Mouse (Mus musculus) intestine, embryonic 16.5 days (tissue): Measurements from ENCODE around the gene Pde10a. TPM values are rescaled to one million over a fixed set of nuclear protein-coding genes. Genes with fewer than 3 reads are reported as not detected.

ENCODE experiments used
- ATAC-seq: fragments of 200-750 bp; cut with Nextera tagmentation; 2 replicates; pipeline ENCODE4 v1.8.0; 2017; ENCODE audit warnings: moderate TSS enrichment, moderate library complexity
- H3K27ac ChIP-seq: fragments of 300-500 bp; sonication (generic); 2 replicates; pipeline ENCODE4 v1.5.1; 2014; ENCODE audit warnings: mild to moderate bottlenecking, low read length
- H3K27me3 ChIP-seq: fragments of 300-500 bp; sonication (generic); replicated peaks from 2 replicates; pipeline ENCODE4 v1.6.1; 2014; ENCODE audit warnings: low read length, control low read depth, mixed read lengths; ENCODE audit not compliant: control insufficient read depth, insufficient read depth
- H3K36me3 ChIP-seq: fragments of 300-500 bp; sonication (generic); 2 replicates; pipeline ENCODE4 v1.6.1; 2014; ENCODE audit warnings: low read length, control low read depth; ENCODE audit not compliant: control insufficient read depth, insufficient read depth
- H3K4me1 ChIP-seq: fragments of 300-500 bp; sonication (generic); 2 replicates; pipeline ENCODE4 v1.6.1; 2014; ENCODE audit warnings: low read length, control low read depth, mixed read lengths; ENCODE audit not compliant: control insufficient read depth, insufficient read depth
- H3K4me2 ChIP-seq: fragments of 300-500 bp; sonication (generic); 2 replicates; pipeline ENCODE4 v1.6.1; 2014; ENCODE audit warnings: low read depth, low read length, control low read depth
- H3K4me3 ChIP-seq: fragments of 300-500 bp; sonication (generic); 2 replicates; pipeline ENCODE4 v1.5.1; 2014; ENCODE audit warnings: mild to moderate bottlenecking, low read length
- H3K9ac ChIP-seq: fragments of 300-500 bp; sonication (generic); 2 replicates; pipeline ENCODE4 v1.6.1; 2014; ENCODE audit warnings: low read depth, low read length
- H3K9me3 ChIP-seq: fragments of 300-500 bp; sonication (generic); 2 replicates; pipeline ENCODE4 v1.6.1; 2016; ENCODE audit warnings: low read length, control low read depth; ENCODE audit not compliant: control insufficient read depth
- WGBS: fragments of 180-500 bp; shearing (Covaris S2); extraction: QIAGEN DNeasy Blood & Tissue Kit; methylation state at CpG from one replicate; pipeline ENCODE4 v1.1.7; 2014; 5-methylcytosine and 5-hydroxymethylcytosine counted together
- polyA plus RNA-seq: library from polyadenylated mRNA; unstranded; fragments of >200 nt; fragmentation: Nextera tagmentation; extraction: Ambion mirVana; gene quantifications from 2 replicates; pipeline ENCODE4 v1.2.1, GENCODE M21; 2015

Gene Pde10a
- polyA plus RNA-seq, 1 experiment from 2014 or later: 1.0 TPM

DNA sequence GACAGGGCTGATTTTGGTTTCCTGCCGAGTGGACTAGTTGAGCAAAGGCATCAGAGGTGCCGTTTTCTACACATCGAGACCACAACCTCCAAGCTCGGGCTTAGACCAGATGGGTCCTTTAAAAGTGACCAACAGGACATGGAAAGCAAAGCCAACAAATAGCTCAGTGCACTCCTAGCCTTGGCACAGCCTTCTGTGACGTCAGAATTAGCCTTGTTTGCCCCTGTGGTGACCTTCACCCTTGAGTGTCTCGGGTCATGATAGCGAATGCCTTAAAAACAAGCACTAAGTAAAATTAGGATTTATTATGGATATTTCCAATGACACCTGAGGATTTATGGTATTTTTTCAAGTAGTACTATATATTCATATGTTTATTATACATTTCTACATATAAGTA, 267.4 kb downstream of the Pde10a start:
- Histone ChIP-seq H3K27me3 (peaks cover 2% of the 10 kb centered on the region; the same call in 1 of the 2 replicates), H3K9ac (no peak overlapping the region), H3K4me3 (no peak overlapping the region), H3K4me2 (no peak overlapping the region), H3K4me1 (no peaks in the 10 kb centered on the region), H3K27ac (no peak overlapping the region), H3K9me3 (no peaks in the 10 kb centered on the region), H3K36me3 (no peaks in the 10 kb centered on the region)
- no peak for ATAC-seq
- 64% methylated on average over 7 of the region's 7 CpGs for WGBS

DNA sequence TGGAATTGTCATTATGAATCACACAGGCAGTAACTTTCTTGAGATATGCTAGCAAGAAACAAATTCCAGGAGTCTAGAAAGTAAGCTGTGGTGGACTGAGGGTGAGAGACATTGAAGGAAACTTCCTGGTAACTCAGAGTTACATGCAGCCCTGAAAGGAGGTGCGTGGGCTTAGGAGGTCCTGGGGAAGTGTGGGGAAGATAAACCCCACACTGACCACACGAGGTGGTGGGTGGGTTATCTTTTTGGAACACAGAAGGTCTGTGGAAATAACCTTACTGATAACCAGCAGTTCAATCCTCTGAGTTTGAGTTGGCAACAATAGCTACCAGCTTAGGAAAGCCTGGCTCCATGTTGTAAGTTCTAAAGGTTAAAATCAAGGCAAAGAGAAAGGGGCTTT, 272.5 kb downstream of the Pde10a start:
- no peak overlapping the region for H3K9ac ChIP-seq
- no peak for ATAC-seq
- no peak overlapping the region for H3K27ac ChIP-seq
- peaks cover 8% of the 10 kb centered on the region for H3K4me1 ChIP-seq
- H3K9me3 ChIP-seq: no peaks in the 10 kb centered on the region
- H3K4me2 ChIP-seq: no peak overlapping the region
- no peaks in the 10 kb centered on the region for H3K36me3 ChIP-seq
- H3K27me3 ChIP-seq: peaks cover 44% of the 10 kb centered on the region
- 20% methylated on average over 2 of the region's 2 CpGs for WGBS
- no peak overlapping the region for H3K4me3 ChIP-seq

DNA sequence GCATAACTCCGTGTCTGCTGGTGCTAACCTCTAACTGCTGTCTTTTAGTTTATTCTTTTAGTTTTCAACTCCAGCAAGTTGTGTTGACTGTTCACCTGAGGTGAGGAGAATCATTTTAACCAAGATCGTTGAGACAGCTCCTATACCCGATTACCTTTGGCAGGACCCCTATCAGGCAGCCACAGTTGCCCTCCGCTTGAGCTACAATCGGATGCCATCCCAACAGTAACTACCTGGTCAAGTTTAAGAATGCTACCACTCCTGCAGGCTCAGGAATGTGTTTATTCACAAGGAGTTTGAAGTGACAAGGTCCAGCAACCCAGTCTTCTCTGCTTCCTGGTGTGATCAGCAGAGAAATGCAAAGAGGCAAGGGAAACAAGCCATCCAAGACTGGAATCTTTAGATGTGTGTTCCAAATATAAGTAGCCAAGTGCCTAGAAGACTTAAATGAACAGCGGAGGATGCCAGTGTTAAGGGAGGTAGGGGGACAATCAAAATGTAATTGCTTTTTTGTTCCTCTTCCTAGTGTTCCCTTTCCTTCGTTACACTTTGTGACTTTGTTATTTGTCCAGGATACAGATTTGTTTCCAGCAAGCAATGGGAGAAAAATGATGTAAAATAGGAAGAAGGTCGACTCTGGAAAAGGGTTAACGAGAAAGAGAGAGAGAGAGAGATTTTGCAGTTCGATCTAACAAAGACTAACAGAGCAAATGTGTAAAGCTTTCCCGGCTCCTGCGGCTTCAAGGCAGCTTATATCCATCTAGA, 273.5 kb downstream of the Pde10a start:
- Histone ChIP-seq H3K4me2 (no peak overlapping the region), H3K27ac (no peak overlapping the region), H3K4me3 (no peak overlapping the region), H3K9me3 (no peaks in the 10 kb centered on the region), H3K27me3 (peaks cover 55% of the 10 kb centered on the region), H3K4me1 (peaks cover 10% of the 10 kb centered on the region), H3K36me3 (no peaks in the 10 kb centered on the region), H3K9ac (no peak overlapping the region)
- no peak for ATAC-seq
- 4% methylated on average over 12 of the region's 12 CpGs for WGBS

DNA sequence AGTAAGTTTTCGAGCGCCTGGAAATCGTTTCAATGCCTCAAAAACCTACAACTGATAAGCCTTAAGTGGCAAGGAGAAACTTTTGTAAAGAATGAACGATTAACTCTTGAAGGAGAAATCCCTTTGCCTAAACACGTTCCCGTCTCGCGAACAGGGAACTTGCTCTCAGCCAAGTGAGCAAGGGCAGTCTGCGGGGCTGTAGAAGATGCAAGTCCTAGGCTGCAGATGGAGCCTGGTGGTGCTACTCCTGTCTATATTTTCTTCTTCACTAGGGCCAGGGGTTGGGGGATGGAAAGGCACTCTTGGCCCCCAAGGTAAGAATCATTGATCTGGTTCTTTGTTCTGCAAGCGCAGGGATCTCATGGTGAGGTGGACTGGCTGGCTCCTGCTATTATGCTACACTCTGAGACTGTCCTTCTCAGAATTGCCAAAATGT, 274.1 kb downstream of the Pde10a start:
- peaks cover 61% of the 10 kb centered on the region for H3K27me3 ChIP-seq
- no peak overlapping the region for H3K4me3 ChIP-seq
- no peak overlapping the region for H3K4me2 ChIP-seq
- no peaks in the 10 kb centered on the region for H3K9me3 ChIP-seq
- ATAC-seq: no peak
- peaks cover 10% of the 10 kb centered on the region for H3K4me1 ChIP-seq
- no peak overlapping the region for H3K27ac ChIP-seq
- H3K36me3 ChIP-seq: no peaks in the 10 kb centered on the region
- no peak overlapping the region for H3K9ac ChIP-seq
- WGBS: 5% methylated on average over 10 of the region's 10 CpGs

DNA sequence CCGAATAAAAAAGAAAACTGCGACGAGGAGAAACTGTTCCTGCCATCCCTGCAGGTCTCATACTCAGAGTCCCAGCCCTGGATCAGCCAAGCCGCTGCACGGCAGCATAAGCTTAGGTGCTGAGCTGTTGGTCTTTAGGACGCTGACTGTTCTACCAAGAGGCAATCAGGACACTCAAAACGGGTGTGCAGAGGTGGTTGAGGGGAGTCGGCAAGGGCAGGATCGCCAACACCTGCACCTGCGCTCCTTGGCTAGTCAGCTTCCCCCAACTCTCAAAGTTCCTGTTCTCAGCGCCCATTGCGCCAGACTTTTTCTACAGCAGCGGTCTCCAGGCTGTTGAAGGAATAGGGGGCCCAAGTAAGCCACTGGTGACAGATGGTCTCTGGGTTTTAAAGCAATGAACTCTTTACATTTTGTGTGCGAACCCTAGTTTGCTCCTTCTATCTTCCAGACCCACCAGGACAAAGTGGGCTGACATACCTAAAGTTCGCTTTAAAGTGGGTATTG, 274.8 kb downstream of the Pde10a start:
- Histone ChIP-seq H3K4me1 (peaks cover 10% of the 10 kb centered on the region), H3K9me3 (no peaks in the 10 kb centered on the region), H3K4me3 (peak overlapping the region; percentile 67; the same call in 1 of the 2 replicates), H3K36me3 (no peaks in the 10 kb centered on the region), H3K9ac (no peak overlapping the region), H3K4me2 (peak overlapping the region; percentile 97; the same call in 1 of the 2 replicates), H3K27ac (no peak overlapping the region), H3K27me3 (peaks cover 66% of the 10 kb centered on the region)
- 1% methylated on average over 15 of the region's 15 CpGs for WGBS
- no peak for ATAC-seq

DNA sequence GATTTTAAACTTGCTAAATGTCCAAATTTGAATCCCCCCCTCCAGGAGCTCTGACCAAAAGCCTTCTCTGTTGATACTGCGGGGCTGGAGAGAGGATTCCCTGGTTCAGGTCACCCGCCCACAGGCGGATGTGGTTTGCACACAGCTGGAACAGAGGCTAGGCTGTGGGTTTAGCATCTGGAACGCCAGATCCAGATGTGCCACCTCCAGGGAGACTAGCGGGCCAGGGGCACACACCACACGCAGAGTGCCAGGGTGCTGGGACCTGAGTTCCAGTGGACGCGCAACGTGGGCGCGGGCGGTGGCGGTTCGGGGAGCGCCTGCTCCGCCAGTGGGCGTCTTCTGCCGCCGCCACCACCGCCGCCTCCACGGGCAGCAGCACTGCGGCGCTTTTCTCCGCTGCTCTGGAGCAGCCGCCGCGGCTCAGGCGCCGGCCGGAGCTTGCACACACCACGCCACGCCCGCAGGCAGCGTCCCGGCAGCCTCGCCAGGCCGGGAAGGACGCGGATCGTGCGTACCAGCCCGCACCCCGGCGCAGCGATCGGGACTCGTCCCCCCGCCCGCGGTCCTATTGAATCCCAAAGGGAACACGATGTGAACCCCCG, 275.4 kb downstream of the Pde10a start:
- Histone ChIP-seq H3K27ac (no peak overlapping the region; the same call in 1 of the 2 replicates), H3K36me3 (no peaks in the 10 kb centered on the region), H3K4me1 (peaks cover 10% of the 10 kb centered on the region), H3K4me2 (peak overlapping the region; percentile 97), H3K9ac (peak overlapping the region; percentile 71), H3K9me3 (no peaks in the 10 kb centered on the region), H3K27me3 (peaks cover 66% of the 10 kb centered on the region), H3K4me3 (peak overlapping the region; percentile 67)
- peak; percentile 76 for ATAC-seq
- WGBS: under 1% methylated on average over 51 of the region's 53 CpGs

DNA sequence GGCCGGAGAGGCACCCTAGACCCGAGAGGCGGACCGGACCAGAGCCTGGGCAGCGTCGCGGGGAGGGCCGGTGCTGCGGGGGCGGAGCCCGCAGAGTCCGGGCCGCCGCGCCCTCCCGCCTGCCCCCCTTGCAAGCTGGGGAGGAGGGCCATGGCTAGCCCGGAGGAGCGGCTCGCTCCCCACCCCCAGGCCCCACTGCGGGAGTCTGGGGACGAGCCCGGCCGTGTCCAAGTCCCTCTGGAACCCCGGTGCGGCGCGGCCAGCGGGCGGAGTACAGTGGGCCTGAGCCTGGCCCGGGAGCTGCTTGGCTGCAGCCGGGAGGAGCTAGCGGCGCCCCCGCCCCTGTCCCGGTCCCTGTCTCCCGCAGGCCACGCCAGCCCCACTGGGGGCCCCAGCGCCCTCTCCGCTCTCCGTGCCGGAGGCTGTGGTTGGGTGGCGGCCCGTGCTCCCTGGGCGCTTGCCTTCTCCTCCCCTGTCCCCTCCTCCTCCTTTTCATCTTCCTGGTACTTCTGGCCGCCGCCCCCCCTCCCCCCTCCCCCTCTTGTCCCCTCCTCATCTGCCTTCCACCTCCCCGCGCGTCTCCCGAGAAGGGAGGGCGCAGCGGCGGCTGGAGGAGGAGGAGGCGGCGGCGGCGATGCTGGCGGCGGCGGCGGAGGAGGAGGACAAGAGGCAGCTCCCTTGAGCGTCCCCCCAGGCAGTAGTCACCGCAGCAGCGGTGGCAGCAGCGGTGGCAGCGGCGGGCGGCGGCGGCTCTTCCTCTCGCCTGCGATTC, 276.1 kb downstream of the Pde10a start:
- Histone ChIP-seq H3K4me1 (peaks cover 10% of the 10 kb centered on the region), H3K9me3 (no peaks in the 10 kb centered on the region), H3K27ac (peak overlapping the region; percentile 54), H3K36me3 (no peaks in the 10 kb centered on the region), H3K27me3 (peaks cover 66% of the 10 kb centered on the region), H3K4me2 (peak overlapping the region; percentile 97), H3K9ac (peak overlapping the region; percentile 71), H3K4me3 (peak overlapping the region; percentile 67)
- WGBS: under 1% methylated on average over 49 of the region's 72 CpGs
- peak; percentile 87 for ATAC-seq

DNA sequence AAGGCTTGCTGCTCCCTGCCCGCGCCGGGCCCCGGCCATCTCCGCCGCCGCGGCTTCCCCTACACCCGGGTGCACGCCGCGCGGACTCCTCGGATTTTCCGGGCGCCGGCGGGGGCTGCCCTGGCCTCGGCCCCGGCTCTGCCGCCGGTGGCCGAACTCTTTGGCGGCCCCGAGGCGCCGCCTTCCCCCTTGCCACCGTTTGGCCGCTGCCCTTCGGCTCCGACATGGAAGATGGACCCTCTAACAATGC, 276.6 kb downstream of the Pde10a start:
- peak; percentile 19; the same call in 1 of the 2 replicates for ATAC-seq
- no peak overlapping the region for H3K27ac ChIP-seq
- peak overlapping the region; percentile 67 for H3K4me3 ChIP-seq
- H3K27me3 ChIP-seq: peaks cover 66% of the 10 kb centered on the region
- peaks cover 10% of the 10 kb centered on the region for H3K4me1 ChIP-seq
- H3K9me3 ChIP-seq: no peaks in the 10 kb centered on the region
- peak overlapping the region; percentile 97 for H3K4me2 ChIP-seq
- peak overlapping the region; percentile 71 for H3K9ac ChIP-seq
- H3K36me3 ChIP-seq: no peaks in the 10 kb centered on the region
- 1% methylated on average over 12 of the region's 31 CpGs for WGBS

DNA sequence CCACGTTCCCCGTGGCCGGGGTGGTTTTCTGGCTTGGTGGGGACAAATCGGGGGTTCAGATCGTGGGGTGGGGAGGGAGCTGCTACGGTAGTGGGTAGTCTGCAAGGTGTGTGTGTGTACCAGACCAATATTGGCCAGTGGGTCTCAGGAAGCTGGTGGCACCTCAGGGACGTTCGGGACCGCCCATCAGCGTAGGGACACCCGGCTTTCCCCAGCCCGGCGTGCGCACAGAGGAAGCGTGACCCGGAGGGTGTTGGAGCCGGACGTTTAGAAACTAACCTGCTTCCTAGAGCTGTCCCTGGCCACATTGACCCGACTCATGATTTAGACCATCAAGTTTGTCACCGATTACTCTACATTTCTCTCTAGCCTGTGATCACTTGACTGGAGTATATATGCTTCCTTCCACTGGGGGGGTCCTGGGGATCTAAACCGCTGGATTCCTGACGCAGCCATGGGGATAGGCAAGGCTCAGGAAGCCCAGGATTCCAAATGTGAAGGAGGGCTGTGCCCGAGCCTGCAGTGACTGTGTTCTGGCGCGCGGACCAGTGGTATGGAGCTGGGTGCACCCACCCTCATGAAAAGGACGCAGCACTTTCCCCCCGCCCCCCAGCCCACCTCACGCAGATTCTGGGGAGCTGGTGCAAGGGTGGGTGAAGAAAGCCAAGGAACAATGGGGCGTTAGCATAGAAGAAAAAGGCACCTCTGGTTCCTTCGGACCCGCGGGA, 277.2 kb downstream of the Pde10a start:
- Histone ChIP-seq H3K9me3 (no peaks in the 10 kb centered on the region), H3K4me3 (peak overlapping the region; percentile 67), H3K27me3 (peaks cover 66% of the 10 kb centered on the region), H3K9ac (peak overlapping the region; percentile 71), H3K4me2 (peak overlapping the region; percentile 97), H3K4me1 (peaks cover 10% of the 10 kb centered on the region), H3K27ac (no peak overlapping the region), H3K36me3 (no peaks in the 10 kb centered on the region)
- ATAC-seq: no peak
- under 1% methylated on average over 33 of the region's 33 CpGs for WGBS
